Mouse (Mus musculus): ENCODE measurements around the gene Fam243.

GRCm38 (mm10) chr16:92295328-92295727 is 25.9 kb downstream of the Fam243 start:
- TF ChIP-seq POLR2A (IDR thresholded peaks at IDR 0.05; ENCODE audit: insufficient read depth, low read depth, low read length), result no peak
- no peak for TF ChIP-seq CTCF (IDR thresholded peaks at IDR 0.05)
- TF ChIP-seq EP300 (IDR thresholded peaks at IDR 0.05; ENCODE audit: insufficient read depth, low read depth, low read length), result no peak

Measured in heart, adult 2 months (tissue).